ENCODE assay signal across 9 mouse cellular contexts in the genomic region with DNA sequence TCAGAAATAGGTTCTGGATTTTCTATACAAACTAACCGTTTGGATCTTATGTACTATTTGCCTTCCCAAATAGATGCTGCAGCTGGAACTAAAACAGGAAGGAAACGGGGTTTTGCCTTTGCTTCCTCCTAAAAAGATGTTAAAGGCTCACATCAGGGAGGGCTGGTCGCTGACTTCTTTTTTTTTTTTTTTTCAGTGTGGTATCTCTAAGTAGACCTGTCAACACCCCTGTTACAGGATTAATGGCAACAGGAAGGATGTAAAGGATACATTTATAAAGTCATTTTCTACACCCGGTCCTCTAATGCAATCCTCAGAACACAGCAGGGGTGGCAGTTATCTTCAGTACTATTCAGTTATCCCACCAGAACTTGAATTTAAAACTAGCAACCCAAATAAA. TPM values are rescaled to one million over a fixed set of nuclear protein-coding genes. Genes with fewer than 3 reads are reported as not detected.
DNase-seq lines count a peak whose midpoint lies in the region; ATAC-seq and TF ChIP-seq lines count a peak whose summit lies in the region.
"Had no signal": no experiment of that assay in that cellular context is flagged by ENCODE, and none has a peak within 500 bp of the region (broad histone marks: within the 10 kb centered on the region; RNA-seq: fewer than 3 reads in every experiment).

No protein-coding gene starts in this region.

- DNase-seq in heart, adult 9 months (ENCODE audit: low spot score in 2 of 2), result no peak
- DNase-seq in stomach, postnatal 0 days (ENCODE audit: low spot score), result no peak
- DNase-seq in left cerebral cortex, adult 11 months (ENCODE audit: low spot score), result no peak
- DNase-seq in c-Kit-positive CD71-positive TER-119-positive erythroid progenitor cells, embryonic 14.5 days (ENCODE audit: low spot score), result no peak
- DNase-seq in right cerebral cortex, postnatal 4 days, result no peak

- TF ChIP-seq CTCF in stomach, postnatal 0 days (IDR thresholded peaks at IDR 0.05; ENCODE audit: low read depth), result no peak

- H3K9me3 ChIP-seq in heart, embryonic 13.5 days, result no peaks in the 10 kb centered on the region
- H3K9me3 ChIP-seq in stomach, embryonic 14.5 days (ENCODE audit: control insufficient read depth, low read depth, low read length), result no peaks in the 10 kb centered on the region
- H3K9me3 ChIP-seq in stomach, postnatal 0 days (ENCODE audit: control insufficient read depth, low read length), result no peaks in the 10 kb centered on the region
- no peaks in the 10 kb centered on the region for H3K9me3 ChIP-seq in limb, embryonic 15.5 days

- peak overlapping the region; percentile 69 for H3K4me2 ChIP-seq in heart, embryonic 13.5 days
- H3K4me2 ChIP-seq in stomach, embryonic 14.5 days (replicated peaks; ENCODE audit: low read depth, low read length), result peak overlapping the region; percentile 46; the same call in 1 of the 2 replicates
- no peak overlapping the region; the same call in 1 of the 2 replicates for H3K4me2 ChIP-seq in stomach, postnatal 0 days (replicated peaks; ENCODE audit: low read depth)
- peak overlapping the region; percentile 50; the same call in 1 of the 2 replicates for H3K4me2 ChIP-seq in limb, embryonic 15.5 days

- ATAC-seq in heart, embryonic 13.5 days (ENCODE audit: extremely low read depth, insufficient number of reproducible peaks, low FRiP score, low TSS enrichment), result no peak
- ATAC-seq in stomach, embryonic 14.5 days (ENCODE audit: insufficient number of reproducible peaks, insufficient read depth, low FRiP score, low read depth), result no peak
- ATAC-seq in stomach, postnatal 0 days (ENCODE audit: low FRiP score, low TSS enrichment), result no peak
- ATAC-seq in limb, embryonic 15.5 days (ENCODE audit: insufficient number of reproducible peaks, low FRiP score, low TSS enrichment, low read depth), result no peak

- WGBS in heart, embryonic 13.5 days, result 19% methylated on average over 4 of the region's 4 CpGs
- WGBS in stomach, embryonic 14.5 days, result 33% methylated on average over 4 of the region's 4 CpGs
- 29% methylated on average over 4 of the region's 4 CpGs for WGBS in stomach, postnatal 0 days
- WGBS in limb, embryonic 15.5 days, result 42% methylated on average over 4 of the region's 4 CpGs

- peak overlapping the region; percentile 53 for H3K4me3 ChIP-seq in heart, embryonic 13.5 days
- no peak overlapping the region for H3K4me3 ChIP-seq in stomach, embryonic 14.5 days (ENCODE audit: low read depth, low read length)
- no peak overlapping the region for H3K4me3 ChIP-seq in stomach, postnatal 0 days (ENCODE audit: low read depth, low read length)
- peak overlapping the region; percentile 42; the same call in 1 of the 2 replicates for H3K4me3 ChIP-seq in limb, embryonic 15.5 days

- H3K4me1 ChIP-seq in heart, embryonic 13.5 days, result no peaks in the 10 kb centered on the region
- H3K4me1 ChIP-seq in stomach, embryonic 14.5 days (ENCODE audit: control insufficient read depth, insufficient read depth, low read length), result no peaks in the 10 kb centered on the region
- H3K4me1 ChIP-seq in stomach, postnatal 0 days (replicated peaks; ENCODE audit: control insufficient read depth, insufficient read depth), result no peaks in the 10 kb centered on the region
- H3K4me1 ChIP-seq in limb, embryonic 15.5 days, result no peaks in the 10 kb centered on the region

- TF ChIP-seq EP300 in stomach, postnatal 0 days (optimal IDR thresholded peaks at IDR 0.05), result no peak

- H3K36me3 ChIP-seq in heart, embryonic 13.5 days, result no peaks in the 10 kb centered on the region
- no peaks in the 10 kb centered on the region for H3K36me3 ChIP-seq in stomach, embryonic 14.5 days (ENCODE audit: control insufficient read depth, insufficient read depth, low read length)
- no peaks in the 10 kb centered on the region for H3K36me3 ChIP-seq in stomach, postnatal 0 days (ENCODE audit: control insufficient read depth, insufficient read depth, low read length)
- no peaks in the 10 kb centered on the region for H3K36me3 ChIP-seq in limb, embryonic 15.5 days

- H3K9ac ChIP-seq in heart, embryonic 13.5 days, result no peak overlapping the region
- no peak overlapping the region for H3K9ac ChIP-seq in stomach, embryonic 14.5 days (replicated peaks; ENCODE audit: low read depth, low read length)
- no peak overlapping the region for H3K9ac ChIP-seq in stomach, postnatal 0 days (ENCODE audit: low read length)
- H3K9ac ChIP-seq in limb, embryonic 15.5 days, result no peak overlapping the region
- H3K9ac ChIP-seq: liver, embryonic 14.5 days had no signal

- H3K27me3 ChIP-seq in heart, embryonic 13.5 days (replicated peaks), result peaks cover 18% of the 10 kb centered on the region
- no peaks in the 10 kb centered on the region for H3K27me3 ChIP-seq in stomach, embryonic 14.5 days (ENCODE audit: control insufficient read depth, insufficient read depth, low read length)
- no peaks in the 10 kb centered on the region for H3K27me3 ChIP-seq in stomach, postnatal 0 days (ENCODE audit: control insufficient read depth, insufficient read depth, low read length)
- H3K27me3 ChIP-seq in limb, embryonic 15.5 days, result peaks cover 16% of the 10 kb centered on the region

- no peak overlapping the region for H3K27ac ChIP-seq in heart, embryonic 13.5 days (replicated peaks)
- no peak overlapping the region for H3K27ac ChIP-seq in stomach, embryonic 14.5 days (ENCODE audit: low read length)
- H3K27ac ChIP-seq in stomach, postnatal 0 days (replicated peaks), result no peak overlapping the region
- H3K27ac ChIP-seq in limb, embryonic 15.5 days, result no peak overlapping the region
- H3K27ac ChIP-seq: liver, embryonic 14.5 days had no signal

RNA-seq across cellular contexts. Expression of a gene that starts 23.8 kb away (rescaled TPM):
- 195 and 204 TPM in 2 replicates for polyA plus RNA-seq in heart, embryonic 13.5 days (2015; fragmentation: Nextera tagmentation; extraction: Ambion mirVana)
- 108 and 121 TPM in 2 replicates for polyA plus RNA-seq in stomach, embryonic 14.5 days (2014; fragmentation: Nextera tagmentation; extraction: Ambion mirVana)
- 27.7 and 28.7 TPM in 2 replicates for polyA plus RNA-seq in stomach, postnatal 0 days (2015; fragmentation: Nextera tagmentation; extraction: Ambion mirVana)
- 24.5 and 32.2 TPM in 2 replicates for polyA plus RNA-seq in limb, embryonic 15.5 days (2015; fragmentation: Nextera tagmentation; extraction: Ambion mirVana)

RNA-seq across cellular contexts. Expression of a gene that starts 30.0 kb away (rescaled TPM):
- 0.34 and 0.62 TPM in 2 replicates for polyA plus RNA-seq in heart, embryonic 13.5 days (2015; fragmentation: Nextera tagmentation; extraction: Ambion mirVana)
- 0.34 TPM in 1 of 2 replicates, not detected in the other for polyA plus RNA-seq in stomach, embryonic 14.5 days (2014; fragmentation: Nextera tagmentation; extraction: Ambion mirVana)
- 0.06 TPM in 1 of 2 replicates, not detected in the other for polyA plus RNA-seq in stomach, postnatal 0 days (2015; fragmentation: Nextera tagmentation; extraction: Ambion mirVana)
- polyA plus RNA-seq in limb, embryonic 15.5 days (2015; fragmentation: Nextera tagmentation; extraction: Ambion mirVana), result not detected in 2 replicates

RNA-seq across cellular contexts. Expression of a gene that starts 47.0 kb away (rescaled TPM):
- 34.0 and 40.3 TPM in 2 replicates for polyA plus RNA-seq in heart, embryonic 13.5 days (2015; fragmentation: Nextera tagmentation; extraction: Ambion mirVana)
- 104 and 108 TPM in 2 replicates for polyA plus RNA-seq in stomach, embryonic 14.5 days (2014; fragmentation: Nextera tagmentation; extraction: Ambion mirVana)
- polyA plus RNA-seq in stomach, postnatal 0 days (2015; fragmentation: Nextera tagmentation; extraction: Ambion mirVana), result 54.2 and 56.5 TPM in 2 replicates
- polyA plus RNA-seq in limb, embryonic 15.5 days (2015; fragmentation: Nextera tagmentation; extraction: Ambion mirVana), result 51.8 and 52.5 TPM in 2 replicates

RNA-seq across cellular contexts. Expression of a gene that starts 57.1 kb away (rescaled TPM):
- polyA plus RNA-seq in heart, embryonic 13.5 days (2015; fragmentation: Nextera tagmentation; extraction: Ambion mirVana), result 230 and 260 TPM in 2 replicates
- 201 and 204 TPM in 2 replicates for polyA plus RNA-seq in stomach, embryonic 14.5 days (2014; fragmentation: Nextera tagmentation; extraction: Ambion mirVana)
- 108 and 118 TPM in 2 replicates for polyA plus RNA-seq in stomach, postnatal 0 days (2015; fragmentation: Nextera tagmentation; extraction: Ambion mirVana)
- 206 and 225 TPM in 2 replicates for polyA plus RNA-seq in limb, embryonic 15.5 days (2015; fragmentation: Nextera tagmentation; extraction: Ambion mirVana)

Comparison
In these comparisons a context has a peak if more than half of its experiments do, and no peak if none do; other contexts are left out.
1. H3K4me3 ChIP-seq: peak in heart, embryonic 13.5 days (single experiment) and limb, embryonic 15.5 days (single experiment); none in stomach, embryonic 14.5 days (single experiment) and stomach, postnatal 0 days (single experiment).